Mouse (Mus musculus) C2C12 (cell line): ENCODE data around the gene Gm20388. TPM values are rescaled to one million over a fixed set of nuclear protein-coding genes. Genes with fewer than 3 reads are reported as not detected.
A peak's percentile ranks its signal among the peaks of the same experiment; 100 is the strongest.

Experiments used
- H3K27me3 ChIP-seq: one replicate; pipeline ENCODE4 v1.6.1; 2011; ENCODE audit not compliant: control insufficient read depth, insufficient read depth, insufficient read length
- H3K36me3 ChIP-seq: one replicate; pipeline ENCODE4 v1.6.1; 2011; ENCODE audit not compliant: control insufficient read depth, insufficient read depth
- H3K4me3 ChIP-seq: one replicate; pipeline ENCODE4 v1.5.1; 2011; ENCODE audit warnings: mild to moderate bottlenecking, control low read depth; ENCODE audit not compliant: poor library complexity, insufficient read depth, severe bottlenecking
- H3K79me2 ChIP-seq: one replicate; pipeline ENCODE4 v1.6.1; 2011; ENCODE audit not compliant: control insufficient read depth, insufficient read depth
- H3K79me3 ChIP-seq: one replicate; pipeline ENCODE4 v1.6.1; 2011; ENCODE audit warnings: low read depth, control low read depth
- H3ac ChIP-seq: one replicate; pipeline ENCODE3; 2011; ENCODE audit warnings: low read depth; ENCODE audit not compliant: control insufficient read depth, insufficient read length
- CEBPB ChIP-seq: IDR thresholded peaks from one replicate; pipeline ENCODE4 v1.6.1; 2011; ENCODE audit warnings: low read depth, mild to moderate bottlenecking, control low read depth, moderate library complexity
- CTCF ChIP-seq: IDR thresholded peaks from one replicate; pipeline ENCODE4 v1.5.1; 2011; ENCODE audit not compliant: control insufficient read depth, insufficient read depth, insufficient read length
- FOSL1 ChIP-seq: IDR thresholded peaks from one replicate; pipeline ENCODE4 v1.8.0; 2011; ENCODE audit warnings: mild to moderate bottlenecking, low read length; ENCODE audit not compliant: poor library complexity, insufficient read depth, severe bottlenecking
- MAX ChIP-seq: IDR thresholded peaks from one replicate; pipeline ENCODE4 v1.6.1; 2011; ENCODE audit warnings: mild to moderate bottlenecking, control low read depth
- MYOD1 ChIP-seq: IDR thresholded peaks from one replicate; pipeline ENCODE4 v1.6.1; 2011; ENCODE audit warnings: low read depth; ENCODE audit not compliant: control insufficient read depth, insufficient read length
- MYOG ChIP-seq: IDR thresholded peaks from one replicate; pipeline ENCODE4 v1.6.1; 2011; ENCODE audit not compliant: control insufficient read depth, insufficient read length; ENCODE audit errors: extremely low read depth
- USF1 ChIP-seq: IDR thresholded peaks from one replicate; pipeline ENCODE4 v1.6.1; 2011; ENCODE audit warnings: low read depth, mild to moderate bottlenecking, control low read depth, moderate library complexity
- polyA plus RNA-seq: library from polyadenylated mRNA; unstranded; fragments of >200 nt; fragmentation: generic; extraction: Trizol; gene quantifications from one replicate; pipeline ENCODE4 v1.2.1, GENCODE M21; 2012; ENCODE audit warnings: missing spikeins

The Gm20388 gene
- polyA plus RNA-seq, 1 experiment: 15.0 TPM

DNA sequence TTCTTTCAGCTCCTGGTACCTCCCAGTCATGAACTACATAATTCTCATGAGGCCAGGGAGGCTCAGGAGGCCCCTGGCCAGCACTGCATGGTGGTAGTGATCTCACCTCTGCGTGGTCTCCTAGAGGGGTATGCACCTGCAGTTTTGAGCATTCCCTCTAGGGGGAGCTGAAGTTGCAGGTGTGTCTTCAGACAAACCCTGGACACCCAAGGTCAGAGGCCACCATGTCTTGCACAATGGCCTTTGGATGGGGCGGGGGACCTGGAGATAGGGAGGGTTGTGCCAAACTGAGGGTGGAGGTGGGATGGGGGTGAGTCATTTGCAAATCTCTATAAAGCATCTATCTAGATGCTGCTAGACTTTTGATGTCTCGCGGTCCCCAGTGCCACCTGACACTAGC is 405.0 kb downstream of the Gm20388 start:
- peak; percentile 23 for TF ChIP-seq CTCF
- TF ChIP-seq MAX: no peak
- no peaks in the 10 kb centered on the region for H3K36me3 ChIP-seq
- no peaks in the 10 kb centered on the region for H3K27me3 ChIP-seq
- H3ac ChIP-seq: no peak overlapping the region
- peaks cover 20% of the 10 kb centered on the region for H3K79me2 ChIP-seq
- peaks cover 7% of the 10 kb centered on the region for H3K79me3 ChIP-seq
- H3K4me3 ChIP-seq: no peak overlapping the region

DNA sequence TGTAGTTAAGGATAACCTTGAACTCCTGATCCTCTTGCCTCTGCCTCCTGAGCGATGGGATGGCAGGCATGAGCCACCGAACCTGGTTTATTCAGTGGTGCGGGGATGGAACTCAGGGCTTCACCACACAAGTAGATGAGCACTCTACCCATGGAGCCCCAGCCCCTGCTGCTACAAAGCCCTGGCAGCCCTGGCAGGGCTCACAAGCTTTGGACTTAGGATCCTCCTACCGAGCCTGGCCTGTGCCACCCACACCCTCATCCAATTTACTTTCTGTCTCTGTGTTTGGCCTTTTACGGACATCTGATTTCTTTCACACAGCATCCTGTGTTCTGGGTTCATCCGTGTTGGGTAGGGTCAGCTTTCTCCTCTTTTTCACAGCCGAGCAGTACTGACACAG is 406.1 kb downstream of the Gm20388 start:
- H3K4me3 ChIP-seq: no peak overlapping the region
- peak overlapping the region; percentile 12 for H3ac ChIP-seq
- H3K79me2 ChIP-seq: peaks cover 19% of the 10 kb centered on the region
- H3K79me3 ChIP-seq: peaks cover 7% of the 10 kb centered on the region
- TF ChIP-seq CEBPB (no peak), MYOD1 (no peak), USF1 (no peak), CTCF (no peak), MAX (no peak), MYOG (no peak), FOSL1 (no peak)
- H3K27me3 ChIP-seq: no peaks in the 10 kb centered on the region
- no peaks in the 10 kb centered on the region for H3K36me3 ChIP-seq

GRCm38 (mm10) chr8:120317118-120317824 is 406.6 kb downstream of the Gm20388 start:
- Histone ChIP-seq H3K36me3 (no peaks in the 10 kb centered on the region), H3K79me2 (peaks cover 19% of the 10 kb centered on the region), H3K79me3 (peaks cover 7% of the 10 kb centered on the region), H3K27me3 (no peaks in the 10 kb centered on the region), H3ac (peak overlapping the region; percentile 31), H3K4me3 (no peak overlapping the region)
- peak; percentile 8 for TF ChIP-seq MAX
- TF ChIP-seq CEBPB: no peak
- peak; percentile 56 for TF ChIP-seq MYOD1
- TF ChIP-seq FOSL1: peak; percentile 30

DNA sequence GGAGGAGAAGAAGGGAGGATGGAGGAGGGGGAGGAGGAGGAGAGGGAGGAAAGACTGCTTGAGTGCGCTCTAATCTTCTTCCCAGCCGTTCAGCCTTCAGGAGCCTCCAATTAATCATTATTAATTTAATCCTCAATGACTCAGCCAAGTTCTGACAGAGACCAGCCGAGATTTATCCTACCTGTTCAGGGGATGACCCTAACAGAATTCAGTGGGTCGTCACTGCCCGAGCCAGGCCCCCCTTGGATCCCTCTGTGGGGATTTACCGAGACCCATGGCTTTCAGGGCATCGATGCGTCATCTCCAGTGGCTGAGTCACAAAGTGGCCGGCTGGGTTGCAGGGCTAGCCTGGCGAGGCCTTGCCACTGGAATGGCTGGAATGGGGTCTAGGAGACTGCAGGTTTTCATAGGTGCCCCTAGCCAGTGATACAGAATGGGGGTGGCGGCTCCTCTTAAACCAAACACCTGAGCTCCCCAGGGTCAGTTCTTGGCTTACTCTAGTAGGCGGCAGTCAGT is 407.9 kb downstream of the Gm20388 start:
- peak overlapping the region; percentile 31 for H3ac ChIP-seq
- TF ChIP-seq MAX (peak; percentile 23), MYOD1 (no peak), CEBPB (no peak), CTCF (no peak), FOSL1 (peak; percentile 90)
- no peaks in the 10 kb centered on the region for H3K36me3 ChIP-seq
- peaks cover 3% of the 10 kb centered on the region for H3K79me3 ChIP-seq
- H3K79me2 ChIP-seq: peaks cover 19% of the 10 kb centered on the region
- peak overlapping the region; percentile 22 for H3K4me3 ChIP-seq
- no peaks in the 10 kb centered on the region for H3K27me3 ChIP-seq

DNA sequence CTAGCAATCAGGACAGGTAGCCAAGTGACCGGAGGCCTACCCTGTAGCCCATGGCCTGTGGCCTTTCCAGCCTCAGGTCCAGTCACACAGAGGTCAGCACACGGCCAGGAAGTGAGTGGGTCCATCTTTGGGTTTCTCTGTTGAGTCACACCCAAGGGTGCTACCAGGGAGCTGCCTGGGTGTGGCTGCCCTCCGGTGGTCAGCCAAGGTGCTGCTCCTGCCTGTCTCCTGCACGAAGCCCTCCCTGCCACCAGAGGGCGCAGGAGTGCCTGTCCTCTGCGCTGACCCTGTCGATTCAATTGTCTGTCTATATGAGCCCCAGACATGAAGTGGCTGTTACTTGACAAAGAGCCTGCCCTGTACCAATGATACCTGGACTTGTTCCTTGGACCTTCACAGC is 408.8 kb downstream of the Gm20388 start:
- H3K36me3 ChIP-seq: no peaks in the 10 kb centered on the region
- peaks cover 3% of the 10 kb centered on the region for H3K79me3 ChIP-seq
- H3K4me3 ChIP-seq: no peak overlapping the region
- no peaks in the 10 kb centered on the region for H3K27me3 ChIP-seq
- H3K79me2 ChIP-seq: peaks cover 19% of the 10 kb centered on the region
- no peak for TF ChIP-seq MYOD1
- peak; percentile 80 for TF ChIP-seq MAX
- peak; percentile 72 for TF ChIP-seq FOSL1
- no peak for TF ChIP-seq CEBPB
- TF ChIP-seq USF1: no peak
- TF ChIP-seq CTCF: peak; percentile 100
- TF ChIP-seq MYOG: no peak
- H3ac ChIP-seq: no peak overlapping the region

- H3K27me3 ChIP-seq: no peaks in the 10 kb centered on the region
- TF ChIP-seq USF1: no peak
- TF ChIP-seq FOSL1: no peak
- TF ChIP-seq CEBPB: no peak
- no peak for TF ChIP-seq MYOG
- TF ChIP-seq CTCF: no peak
- TF ChIP-seq MYOD1: no peak
- no peak for TF ChIP-seq MAX
- H3K36me3 ChIP-seq: no peaks in the 10 kb centered on the region
- no peak overlapping the region for H3K4me3 ChIP-seq
- H3K79me3 ChIP-seq: peaks cover 3% of the 10 kb centered on the region
- H3K79me2 ChIP-seq: peaks cover 19% of the 10 kb centered on the region
- no peak overlapping the region for H3ac ChIP-seq
These were observed 409.5 kb downstream of the Gm20388 start for GRCm38 (mm10) chr8:120320146-120320545.
